Mouse (Mus musculus) MEL (cell line): ENCODE data around the gene Pdia2. TPM values are rescaled to one million over a fixed set of nuclear protein-coding genes. Genes with fewer than 3 reads are reported as not detected.

ENCODE experiments used
- DNase-seq: peaks from one replicate; pipeline ENCODE4 v3.0.0; 2011; ENCODE audit warnings: low read depth, low spot score
- H3K27ac ChIP-seq: 2 replicates; pipeline ENCODE4 v1.5.1; 2012; ENCODE audit warnings: low read depth, mild to moderate bottlenecking, control low read depth, low read length, moderate library complexity; ENCODE audit not compliant: control insufficient read depth
- H3K27me3 ChIP-seq, 2 experiments: fragments of 150-350 bp in 1 of 2; sonication (generic) in 1 of 2; 2 replicates each; pipeline ENCODE4 v1.6.1; 2012; ENCODE audit warnings: low read length in 2 of 2, mild to moderate bottlenecking in 2 of 2, improper control_type of control experiment in 1 of 2, moderate library complexity in 1 of 2; ENCODE audit not compliant: insufficient read depth in 2 of 2, control insufficient read depth in 1 of 2
- H3K36me3 ChIP-seq, 2 experiments: 2 replicates each; pipeline ENCODE4 v1.6.1; 2012 to 2014; ENCODE audit warnings: low read length in 2 of 2, improper control_type of control experiment in 1 of 2, inconsistent platforms in 1 of 2, mild to moderate bottlenecking in 1 of 2; ENCODE audit not compliant: insufficient read depth in 2 of 2, control insufficient read depth in 1 of 2
- H3K4me1 ChIP-seq, 2 experiments: fragments of 150-350 bp in 1 of 2; sonication (generic) in 1 of 2; 2 replicates each; pipeline ENCODE4 v1.6.1; 2012; ENCODE audit warnings: low read length in 2 of 2, improper control_type of control experiment in 1 of 2, mild to moderate bottlenecking in 1 of 2; ENCODE audit not compliant: insufficient read depth in 2 of 2, control insufficient read depth in 1 of 2
- H3K4me3 ChIP-seq, 2 experiments: fragments of 150-350 bp in 1 of 2; sonication (generic) in 1 of 2; 2 replicates each; pipeline ENCODE4 v1.5.1; 2012; ENCODE audit warnings: low read depth in 2 of 2, low read length in 2 of 2, mild to moderate bottlenecking in 2 of 2, moderate library complexity in 2 of 2, control low read depth in 1 of 2, improper control_type of control experiment in 1 of 2; ENCODE audit not compliant: control insufficient read depth in 1 of 2, insufficient read depth in 1 of 2
- H3K79me2 ChIP-seq: 2 replicates; pipeline ENCODE4 v1.6.1; 2012; ENCODE audit warnings: mild to moderate bottlenecking, low read length, moderate library complexity; ENCODE audit not compliant: control insufficient read depth, poor library complexity, insufficient read depth
- H3K9ac ChIP-seq: 2 replicates; pipeline ENCODE4 v1.6.1; 2012; ENCODE audit warnings: low read depth, mild to moderate bottlenecking, control low read depth, low read length, moderate library complexity; ENCODE audit not compliant: control insufficient read depth, poor library complexity, severe bottlenecking
- H3K9me3 ChIP-seq: fragments of 150-350 bp; sonication (generic); replicated peaks from 2 replicates; pipeline ENCODE4 v1.6.1; 2012; ENCODE audit warnings: mild to moderate bottlenecking, low read length, improper control_type of control experiment, moderate library complexity; ENCODE audit not compliant: insufficient read depth
- BHLHE40 ChIP-seq: IDR thresholded peaks from 2 replicates; pipeline ENCODE4 v1.6.1; 2012; ENCODE audit warnings: low read depth, mild to moderate bottlenecking, inconsistent platforms, low read length, improper control_type of control experiment, borderline replicate concordance
- CHD1 ChIP-seq: IDR thresholded peaks from 2 replicates; pipeline ENCODE4 v1.6.1; 2012; ENCODE audit warnings: low read depth, mild to moderate bottlenecking, inconsistent platforms, low read length, improper control_type of control experiment
- CTCF ChIP-seq, 3 experiments: IDR thresholded peaks in 2 of 3; conservative IDR thresholded peaks in 1 of 3; 2 replicates each; pipeline ENCODE4 v1.5.1; 2011 to 2012; ENCODE audit warnings: low read length in 3 of 3, low read depth in 2 of 3, mild to moderate bottlenecking in 2 of 3, improper control_type of control experiment in 1 of 3, inconsistent platforms in 1 of 3, mixed read lengths in 1 of 3, moderate library complexity in 1 of 3; ENCODE audit not compliant: control insufficient read depth in 1 of 3, insufficient read depth in 1 of 3, poor library complexity in 1 of 3, severe bottlenecking in 1 of 3
- E2F4 ChIP-seq: IDR thresholded peaks from 2 replicates; pipeline ENCODE4 v1.6.1; 2011; ENCODE audit warnings: low read depth, low read length, improper control_type of control experiment, borderline replicate concordance
- ETS1 ChIP-seq: IDR thresholded peaks from 2 replicates; pipeline ENCODE4 v1.6.1; 2012; ENCODE audit warnings: low read depth, mild to moderate bottlenecking, inconsistent platforms, low read length, improper control_type of control experiment, moderate library complexity
- GABPA ChIP-seq: IDR thresholded peaks from 2 replicates; pipeline ENCODE4 v1.6.1; 2012; ENCODE audit warnings: low read depth, mild to moderate bottlenecking, inconsistent platforms, low read length, improper control_type of control experiment, moderate library complexity
- GATA1 ChIP-seq: IDR thresholded peaks from 2 replicates; pipeline ENCODE4 v1.6.1; 2011; ENCODE audit warnings: low read depth, low read length, improper control_type of control experiment
- JUND ChIP-seq: IDR thresholded peaks from 2 replicates; pipeline ENCODE4 v1.6.1; 2011; ENCODE audit warnings: low read depth, mild to moderate bottlenecking, improper control_type of control experiment, low read length
- KAT2A ChIP-seq: conservative IDR thresholded peaks from 2 replicates; pipeline ENCODE4 v1.6.1; 2012; ENCODE audit warnings: low read depth, low read length, improper control_type of control experiment, inconsistent platforms
- MAX ChIP-seq: IDR thresholded peaks from 2 replicates; pipeline ENCODE4 v1.6.1; 2011; ENCODE audit warnings: low read length, improper control_type of control experiment
- MAZ ChIP-seq: IDR thresholded peaks from 2 replicates; pipeline ENCODE4 v1.6.1; 2012; ENCODE audit warnings: low read depth, mild to moderate bottlenecking, inconsistent platforms, low read length, improper control_type of control experiment
- MXI1 ChIP-seq: IDR thresholded peaks from 2 replicates; pipeline ENCODE4 v1.6.1; 2011; ENCODE audit warnings: mild to moderate bottlenecking, low read depth, low read length, improper control_type of control experiment
- MYB ChIP-seq: IDR thresholded peaks from 2 replicates; pipeline ENCODE4 v1.6.1; 2011; ENCODE audit warnings: mild to moderate bottlenecking, low read depth, low read length, improper control_type of control experiment
- MYC ChIP-seq: IDR thresholded peaks from 2 replicates; pipeline ENCODE4 v1.6.1; 2011; ENCODE audit warnings: low read depth, mild to moderate bottlenecking, low read length, improper control_type of control experiment, moderate library complexity
- NELFE ChIP-seq: IDR thresholded peaks from 2 replicates; pipeline ENCODE4 v1.6.1; 2011; ENCODE audit warnings: low read depth, low read length, improper control_type of control experiment
- NRF1 ChIP-seq: IDR thresholded peaks from 2 replicates; pipeline ENCODE4 v1.6.1; 2014; ENCODE audit warnings: low read depth, mild to moderate bottlenecking, inconsistent platforms, low read length, improper control_type of control experiment, moderate library complexity; ENCODE audit not compliant: poor library complexity, insufficient read depth, severe bottlenecking
- POLR2A ChIP-seq, 2 experiments: IDR thresholded peaks; 2 replicates each; pipeline ENCODE4 v1.6.1; 2011 to 2012; ENCODE audit warnings: low read length in 2 of 2, mild to moderate bottlenecking in 2 of 2, control low read depth in 1 of 2, improper control_type of control experiment in 1 of 2, low read depth in 1 of 2, moderate library complexity in 1 of 2; ENCODE audit not compliant: control insufficient read depth in 1 of 2, insufficient read depth in 1 of 2, poor library complexity in 1 of 2
- RCOR1 ChIP-seq: IDR thresholded peaks from 2 replicates; pipeline ENCODE4 v1.6.1; 2012; ENCODE audit warnings: low read depth, mild to moderate bottlenecking, inconsistent platforms, low read length, improper control_type of control experiment
- SIN3A ChIP-seq: IDR thresholded peaks from 2 replicates; pipeline ENCODE4 v1.6.1; 2012; ENCODE audit warnings: low read length, improper control_type of control experiment, inconsistent platforms
- TAL1 ChIP-seq: IDR thresholded peaks from 2 replicates; pipeline ENCODE4 v1.6.1; 2012; ENCODE audit warnings: mild to moderate bottlenecking, inconsistent platforms, low read length, moderate library complexity, mixed read lengths
- USF1 ChIP-seq: IDR thresholded peaks from 2 replicates; pipeline ENCODE4 v1.6.1; 2014; ENCODE audit warnings: low read depth, mild to moderate bottlenecking, inconsistent platforms, low read length, improper control_type of control experiment, moderate library complexity
- USF2 ChIP-seq, 2 experiments: IDR thresholded peaks; 2 replicates each; pipeline ENCODE4 v1.6.1; 2011 to 2012; ENCODE audit warnings: improper control_type of control experiment in 2 of 2, low read length in 2 of 2, borderline replicate concordance in 1 of 2, inconsistent platforms in 1 of 2, low read depth in 1 of 2, mild to moderate bottlenecking in 1 of 2; ENCODE audit not compliant: insufficient read depth in 1 of 2
- ZC3H11A ChIP-seq: IDR thresholded peaks from 2 replicates; pipeline ENCODE4 v1.6.1; 2012; ENCODE audit warnings: low read depth, mild to moderate bottlenecking, inconsistent platforms, low read length, improper control_type of control experiment
- ZKSCAN1 ChIP-seq: IDR thresholded peaks from 2 replicates; pipeline ENCODE4 v1.6.1; 2012; ENCODE audit warnings: low read depth, mild to moderate bottlenecking, inconsistent platforms, low read length, improper control_type of control experiment, moderate library complexity
- ZMIZ1 ChIP-seq: IDR thresholded peaks from 2 replicates; pipeline ENCODE4 v1.6.1; 2012; ENCODE audit warnings: low read depth, mild to moderate bottlenecking, inconsistent platforms, low read length, improper control_type of control experiment, moderate library complexity
- polyA plus RNA-seq, 2 experiments: library from polyadenylated mRNA; stranded (reverse) in 1 of 2; unstranded in 1 of 2; fragments of >175 nt in 1 of 2; fragments of >200 nt in 1 of 2; gene quantifications; 2 replicates each; pipeline versions ENCODE4 v1.2.1 to v1.2.4; 2012; ENCODE audit warnings: low replicate concordance in 2 of 2, low read depth in 1 of 2; ENCODE audit not compliant: insufficient read length in 2 of 2, insufficient read depth in 1 of 2, missing spikeins in 1 of 2
- total RNA-seq: library from RNA; depleted of rRNA; stranded (reverse); fragments of 300-350 nt; gene quantifications from 2 replicates; pipeline ENCODE4 v1.2.3, GENCODE M21; 2012

Gene Pdia2
- total and polyA plus RNA-seq, 3 experiments, result 11.2 to 13.6 TPM; not detected in 1

DNA sequence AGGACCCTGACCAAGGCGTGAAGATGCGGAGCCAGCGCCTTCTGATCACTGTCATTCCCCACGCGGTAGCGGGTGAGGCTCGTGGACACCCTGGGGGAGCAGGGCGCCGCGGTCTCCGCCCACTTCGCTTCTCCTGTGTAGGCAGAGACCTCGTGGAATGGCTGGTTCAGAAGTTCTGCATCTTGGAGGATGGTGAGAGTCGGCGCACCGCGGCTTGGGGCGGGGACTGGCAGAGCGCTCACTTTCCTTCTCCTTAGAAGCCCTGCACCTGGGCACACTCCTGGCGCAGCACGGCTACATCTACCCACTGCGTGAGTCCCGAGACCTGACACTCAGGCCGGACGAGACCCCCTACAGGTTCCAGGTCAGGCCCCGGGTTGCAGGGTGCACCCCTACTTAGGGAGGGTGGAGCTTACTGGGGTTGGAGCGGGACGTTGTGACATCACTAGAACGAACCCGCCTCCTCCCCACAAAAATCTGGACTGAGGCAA lies 4.5 kb upstream of the Pdia2 start:
- no peaks in the 10 kb centered on the region for H3K9me3 ChIP-seq
- H3K27me3 ChIP-seq, result no peaks in the 10 kb centered on the region
- H3K36me3 ChIP-seq, result peaks cover 0 to 13% of the 10 kb centered on the region in 2 experiments; a peak in 2 of 4 replicates
- peak; percentile 76 for DNase-seq
- H3K79me2 ChIP-seq, result peaks cover 7% of the 10 kb centered on the region; the same call in 1 of the 2 replicates
- TF ChIP-seq ZC3H11A (no peak), MYB (no peak), ZKSCAN1 (no peak), ETS1 (no peak), USF1 (no peak), NELFE (0 out of 2 replicates have a peak, but pooled peaks have one; percentile 21), E2F4 (no peak), JUND (no peak), POLR2A (IDR thresholded peaks at IDR 0.05; ENCODE audit: control insufficient read depth in 1 of 2, insufficient read depth in 1 of 2, low read depth in 1 of 2, low read length in 2 of 2, poor library complexity in 1 of 2) (no peak; a peak in 1 of 4 replicates), MAX (0 out of 2 replicates have a peak, but pooled peaks have one; percentile 35), KAT2A (no peak), GATA1 (no peak), BHLHE40 (no peak), CHD1 (no peak), CTCF (IDR thresholded peaks at IDR 0.05 in 2 of 3, conservative IDR thresholded peaks at IDR 0.05 in 1 of 3; ENCODE audit: control insufficient read depth in 1 of 3, insufficient read depth in 1 of 3, low read depth in 2 of 3, low read length in 3 of 3, poor library complexity in 1 of 3, severe bottlenecking in 1 of 3) (no peak), MXI1 (peak; percentile 74), NRF1 (0 out of 2 replicates have a peak, but pooled peaks have one; percentile 16), SIN3A (no peak), RCOR1 (0 out of 2 replicates have a peak, but pooled peaks have one; percentile 4), GABPA (no peak), MAZ (peak; percentile 38; the same call in 1 of the 2 replicates), MYC (0 out of 2 replicates have a peak, but pooled peaks have one; percentile 34), USF2 (IDR thresholded peaks at IDR 0.05; ENCODE audit: borderline replicate concordance in 1 of 2, insufficient read depth in 1 of 2, low read depth in 1 of 2, low read length in 2 of 2) (no peak), ZMIZ1 (no peak), TAL1 (no peak)
- peak overlapping the region; percentile 57 for H3K9ac ChIP-seq
- H3K4me3 ChIP-seq, result peak overlapping the region; percentile 66 to 89
- peaks cover 10 to 31% of the 10 kb centered on the region in 2 experiments for H3K4me1 ChIP-seq
- H3K27ac ChIP-seq, result no peak overlapping the region
